Mouse (Mus musculus) heart, embryonic 13.5 days (tissue): Measurements from ENCODE around the gene Styx. TPM values are rescaled to one million over a fixed set of nuclear protein-coding genes. Genes with fewer than 3 reads are reported as not detected.
A peak's percentile ranks its signal among the peaks of the same experiment; 100 is the strongest.

Source experiments
- ATAC-seq: fragments of 200-750 bp; cut with Nextera tagmentation; 2 replicates; pipeline ENCODE4 v1.8.0; 2017; ENCODE audit warnings: moderate TSS enrichment; ENCODE audit not compliant: insufficient number of reproducible peaks, low FRiP score, low TSS enrichment; ENCODE audit errors: extremely low read depth
- H3K27ac ChIP-seq: fragments of 300-500 bp; sonication (generic); replicated peaks from 2 replicates; pipeline ENCODE4 v1.5.1; 2015; ENCODE audit warnings: moderate library complexity, mild to moderate bottlenecking, inconsistent platforms
- H3K27me3 ChIP-seq: fragments of 300-500 bp; sonication (generic); replicated peaks from 2 replicates; pipeline ENCODE4 v1.6.1; 2015; ENCODE audit warnings: mild to moderate bottlenecking, inconsistent platforms
- H3K36me3 ChIP-seq: fragments of 300-500 bp; sonication (generic); 2 replicates; pipeline ENCODE4 v1.6.1; 2015; ENCODE audit warnings: mild to moderate bottlenecking, inconsistent platforms
- H3K4me1 ChIP-seq: fragments of 300-500 bp; sonication (generic); 2 replicates; pipeline ENCODE4 v1.6.1; 2015; ENCODE audit warnings: inconsistent platforms
- H3K4me2 ChIP-seq: fragments of 300-500 bp; sonication (generic); 2 replicates; pipeline ENCODE4 v1.6.1; 2015; ENCODE audit warnings: inconsistent platforms, mild to moderate bottlenecking, moderate library complexity
- H3K4me3 ChIP-seq: fragments of 300-500 bp; sonication (generic); 2 replicates; pipeline ENCODE4 v1.5.1; 2015; ENCODE audit warnings: moderate library complexity, mild to moderate bottlenecking, inconsistent platforms
- H3K9ac ChIP-seq: fragments of 300-500 bp; sonication (generic); 2 replicates; pipeline ENCODE4 v1.6.1; 2015; ENCODE audit warnings: inconsistent platforms, mild to moderate bottlenecking, moderate library complexity
- H3K9me3 ChIP-seq: fragments of 300-500 bp; sonication (generic); 2 replicates; pipeline ENCODE4 v1.6.1; 2016; ENCODE audit warnings: inconsistent platforms
- WGBS: fragments of 180-500 bp; shearing (Covaris S2); methylation state at CpG from one replicate; pipeline ENCODE4 v1.1.7; 2015; ENCODE audit warnings: mixed read lengths; 5-methylcytosine and 5-hydroxymethylcytosine counted together
- polyA plus RNA-seq: library from polyadenylated mRNA; unstranded; fragments of >200 nt; fragmentation: Nextera tagmentation; extraction: Ambion mirVana; gene quantifications from 2 replicates; pipeline ENCODE4 v1.2.1, GENCODE M21; 2015

The Styx gene
- polyA plus RNA-seq, 1 experiment from 2014 or later, result 46.1 TPM

DNA sequence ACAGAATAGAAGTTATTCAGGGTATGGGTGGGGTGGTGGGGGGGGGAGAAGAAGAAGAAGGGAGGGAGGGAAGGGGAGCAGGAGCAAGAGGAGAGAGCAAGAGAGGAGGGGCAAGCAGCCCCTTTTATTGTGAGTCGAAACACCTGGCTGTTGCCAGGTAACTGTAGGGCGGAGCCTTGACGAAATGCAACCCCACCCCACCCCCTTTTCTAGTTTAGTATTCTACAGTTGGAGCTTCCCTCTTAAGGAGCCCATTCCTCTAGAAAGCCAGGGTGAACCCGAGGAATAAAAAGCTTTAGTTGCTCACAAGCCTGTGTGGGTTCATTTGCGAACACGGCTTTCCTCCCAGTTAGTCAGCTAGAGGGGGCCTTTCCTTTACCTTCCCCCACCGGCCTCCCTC is 94.0 kb downstream of the Styx start:
- Histone ChIP-seq H3K27me3 (no peaks in the 10 kb centered on the region), H3K4me2 (no peak overlapping the region), H3K4me1 (peaks cover 21% of the 10 kb centered on the region), H3K27ac (0 out of 2 replicates have a peak overlapping the region, but pooled peaks have one; percentile 32), H3K4me3 (no peak overlapping the region), H3K36me3 (no peaks in the 10 kb centered on the region), H3K9me3 (no peaks in the 10 kb centered on the region), H3K9ac (peak overlapping the region; percentile 38; the same call in 1 of the 2 replicates)
- ATAC-seq, result no peak
- WGBS, result 66% methylated on average over 7 of the region's 7 CpGs

DNA sequence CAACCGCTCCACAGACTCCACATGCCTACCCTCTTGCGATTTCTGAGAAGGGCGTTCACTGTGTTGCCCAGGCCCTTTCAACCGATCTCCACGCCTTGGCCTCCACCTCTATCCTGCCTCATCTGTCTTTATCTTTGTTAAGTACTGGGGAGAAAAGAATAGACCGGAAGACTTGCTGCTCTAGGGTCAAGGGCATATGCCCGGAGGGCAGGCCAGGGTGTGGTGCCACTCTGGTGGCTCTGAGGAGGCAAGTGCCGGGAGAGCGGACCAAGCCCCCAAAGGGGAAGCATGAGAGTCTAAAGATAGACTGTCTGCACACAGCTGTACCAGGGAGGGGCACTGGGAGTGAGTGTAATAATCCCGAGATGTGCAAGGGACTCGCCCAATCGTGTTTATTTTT is 94.6 kb downstream of the Styx start:
- Histone ChIP-seq H3K4me3 (no peak overlapping the region), H3K9me3 (no peaks in the 10 kb centered on the region), H3K27me3 (no peaks in the 10 kb centered on the region), H3K4me2 (peak overlapping the region; percentile 41), H3K36me3 (no peaks in the 10 kb centered on the region), H3K27ac (peak overlapping the region; percentile 32; the same call in 1 of the 2 replicates), H3K9ac (peak overlapping the region; percentile 38), H3K4me1 (peaks cover 21% of the 10 kb centered on the region)
- 26% methylated on average over 12 of the region's 12 CpGs for WGBS
- no peak; the same call in 1 of the 2 replicates for ATAC-seq

DNA sequence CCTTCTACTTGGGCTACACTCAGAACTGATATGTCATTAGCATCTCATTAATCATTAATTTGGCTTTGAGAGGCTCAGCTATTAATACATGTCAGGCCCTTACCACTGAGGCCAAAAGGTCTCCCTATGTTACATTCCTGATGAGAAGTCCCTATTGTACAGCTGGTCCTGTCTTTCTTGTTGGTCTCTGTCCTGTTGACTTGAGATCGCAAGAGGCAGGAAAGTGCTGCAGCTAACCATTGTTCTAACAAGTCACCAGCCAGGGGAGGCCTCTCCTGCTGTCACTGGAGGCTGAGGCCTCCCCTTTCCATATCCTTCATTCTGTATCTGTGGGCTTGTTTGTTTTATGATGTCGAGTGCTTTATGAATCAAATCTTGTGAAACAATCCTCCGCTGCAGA is 95.9 kb downstream of the Styx start:
- H3K4me1 ChIP-seq, result peaks cover 33% of the 10 kb centered on the region
- H3K4me3 ChIP-seq, result no peak overlapping the region
- no peaks in the 10 kb centered on the region for H3K9me3 ChIP-seq
- no peak for ATAC-seq
- H3K9ac ChIP-seq, result 0 out of 2 replicates have a peak overlapping the region, but pooled peaks have one; percentile 10
- WGBS, result 69% methylated on average over 3 of the region's 3 CpGs
- no peak overlapping the region for H3K4me2 ChIP-seq
- H3K36me3 ChIP-seq, result no peaks in the 10 kb centered on the region
- no peak overlapping the region for H3K27ac ChIP-seq
- no peaks in the 10 kb centered on the region for H3K27me3 ChIP-seq

DNA sequence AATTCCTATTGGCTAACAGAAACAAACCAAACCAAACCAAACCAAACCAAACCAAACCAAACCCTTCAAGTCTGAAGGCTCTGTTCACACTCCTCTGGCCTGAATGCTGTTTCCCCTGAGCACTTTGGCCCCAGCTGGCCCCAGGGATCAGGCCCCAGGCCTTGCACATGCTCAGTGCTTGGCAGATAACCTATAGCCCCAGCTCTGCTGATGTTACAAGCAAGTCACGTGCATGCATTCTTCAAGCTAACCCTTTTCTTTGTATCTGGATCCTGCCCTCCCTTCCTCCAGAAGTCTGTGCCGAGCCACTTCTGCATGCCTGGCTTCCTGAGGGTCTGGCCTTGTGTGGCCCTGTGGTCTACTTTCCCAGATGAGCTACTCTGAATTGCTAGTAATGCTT is 100.2 kb downstream of the Styx start:
- H3K4me1 ChIP-seq, result peaks cover 54% of the 10 kb centered on the region
- H3K4me2 ChIP-seq, result no peak overlapping the region
- H3K27ac ChIP-seq, result peak overlapping the region; percentile 33
- H3K9me3 ChIP-seq, result no peaks in the 10 kb centered on the region
- WGBS, result 9% methylated on average over 2 of the region's 2 CpGs
- H3K27me3 ChIP-seq, result no peaks in the 10 kb centered on the region
- ATAC-seq, result no peak
- H3K9ac ChIP-seq, result no peak overlapping the region
- peaks cover 4% of the 10 kb centered on the region; the same call in 1 of the 2 replicates for H3K36me3 ChIP-seq
- H3K4me3 ChIP-seq, result no peak overlapping the region

DNA sequence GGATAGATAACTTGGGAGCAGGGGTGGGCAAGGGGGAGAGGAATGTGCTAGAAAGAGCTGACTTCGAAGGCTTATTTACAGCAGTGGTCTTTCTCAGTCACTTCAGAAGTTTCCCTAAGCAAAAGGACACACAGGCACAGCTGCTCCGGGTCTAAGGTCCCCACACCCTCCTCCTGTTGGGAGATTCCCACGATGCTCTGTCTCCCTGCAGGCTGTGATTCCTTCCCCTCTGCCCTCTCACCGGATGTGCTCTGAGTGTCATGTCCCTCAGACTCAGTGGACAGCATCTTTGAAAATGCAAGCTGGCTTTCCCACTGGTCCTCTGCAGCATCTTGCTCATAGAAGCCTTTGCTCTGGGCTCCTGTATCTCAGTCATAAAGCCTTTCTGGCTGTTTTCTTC is 101.3 kb downstream of the Styx start:
- H3K9ac ChIP-seq, result no peak overlapping the region
- peak overlapping the region; percentile 88 for H3K27ac ChIP-seq
- no peaks in the 10 kb centered on the region for H3K9me3 ChIP-seq
- ATAC-seq, result no peak
- peaks cover 4% of the 10 kb centered on the region; the same call in 1 of the 2 replicates for H3K36me3 ChIP-seq
- WGBS, result 32% methylated on average over 4 of the region's 4 CpGs
- H3K27me3 ChIP-seq, result no peaks in the 10 kb centered on the region
- H3K4me3 ChIP-seq, result no peak overlapping the region
- H3K4me1 ChIP-seq, result peaks cover 62% of the 10 kb centered on the region
- no peak overlapping the region for H3K4me2 ChIP-seq

DNA sequence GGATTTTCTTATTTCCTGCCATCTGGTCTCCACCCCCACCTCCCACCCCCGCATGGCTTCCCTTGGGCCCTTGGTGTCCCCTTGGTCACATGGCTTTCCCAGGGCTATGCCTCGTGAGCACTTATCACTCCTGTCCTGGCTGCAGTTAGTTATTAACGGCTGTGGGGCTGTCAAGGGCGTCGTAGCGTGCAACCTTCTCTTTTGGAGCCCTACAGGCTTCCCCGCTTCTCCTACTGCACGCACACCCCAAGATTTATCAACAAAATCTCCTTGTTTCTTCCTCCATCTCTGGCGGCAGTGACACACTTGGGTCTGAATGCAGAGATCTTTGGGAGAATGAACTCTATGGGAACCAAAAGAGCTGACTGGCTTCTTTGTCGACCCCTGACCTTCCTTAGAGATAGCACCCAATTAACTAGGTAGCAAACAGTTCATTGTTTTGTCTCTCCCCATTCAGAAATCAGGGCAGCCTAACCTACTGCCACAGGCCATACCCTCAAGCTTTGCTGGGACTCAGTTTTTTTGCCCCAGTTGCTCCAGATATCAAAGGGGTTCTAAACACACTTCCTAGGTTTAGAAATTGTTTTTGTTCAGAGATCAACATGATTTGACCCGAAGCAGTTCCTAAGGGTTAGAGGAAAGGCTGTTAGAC is 102.1 kb downstream of the Styx start:
- Histone ChIP-seq H3K9ac (peak overlapping the region; percentile 68; the same call in 1 of the 2 replicates), H3K4me3 (no peak overlapping the region), H3K9me3 (no peaks in the 10 kb centered on the region), H3K4me2 (peak overlapping the region; percentile 42), H3K27ac (peak overlapping the region; percentile 88), H3K4me1 (peaks cover 70% of the 10 kb centered on the region), H3K27me3 (no peaks in the 10 kb centered on the region), H3K36me3 (peaks cover 12% of the 10 kb centered on the region)
- WGBS, result 10% methylated on average over 11 of the region's 11 CpGs
- ATAC-seq, result peak; percentile 19; the same call in 1 of the 2 replicates

DNA sequence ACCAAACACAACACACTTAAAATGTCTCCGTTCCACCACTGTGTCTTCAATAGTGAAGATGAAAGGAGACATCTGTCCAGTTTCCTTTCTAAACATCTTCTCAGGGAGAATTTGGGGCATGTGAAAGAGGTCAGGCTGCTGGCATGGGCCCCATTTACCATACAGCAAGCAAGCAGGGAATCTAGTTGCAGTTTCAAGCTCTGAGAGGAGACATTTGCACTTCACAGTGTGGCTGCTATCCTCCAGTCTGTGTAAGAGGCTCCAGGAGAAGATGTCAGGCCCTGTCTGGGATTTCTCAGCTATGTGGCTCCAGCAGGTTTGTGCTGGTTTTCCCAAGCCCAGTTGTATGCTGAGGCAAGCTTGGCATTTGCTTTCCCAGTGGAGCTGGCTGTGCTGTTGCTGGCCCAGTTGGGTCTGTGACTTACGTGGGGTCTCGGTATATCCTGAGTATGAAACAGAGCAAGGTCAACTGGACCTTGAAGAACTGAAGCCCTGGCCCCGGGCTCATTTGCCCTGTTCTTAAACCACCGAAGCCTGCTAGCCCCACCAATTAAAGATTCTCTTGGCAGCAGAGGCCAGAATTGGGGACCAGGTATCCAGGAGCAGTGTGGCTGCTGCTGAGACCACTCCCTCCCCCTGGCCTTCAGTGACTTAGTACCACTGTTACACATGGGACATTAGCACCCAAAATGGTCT is 102.8 kb downstream of the Styx start:
- Histone ChIP-seq H3K36me3 (peaks cover 19% of the 10 kb centered on the region), H3K9me3 (no peaks in the 10 kb centered on the region), H3K4me3 (no peak overlapping the region), H3K4me1 (peaks cover 70% of the 10 kb centered on the region), H3K27ac (peak overlapping the region; percentile 88), H3K4me2 (no peak overlapping the region), H3K27me3 (no peaks in the 10 kb centered on the region), H3K9ac (peak overlapping the region; percentile 68)
- 57% methylated on average over 5 of the region's 5 CpGs for WGBS
- no peak for ATAC-seq

DNA sequence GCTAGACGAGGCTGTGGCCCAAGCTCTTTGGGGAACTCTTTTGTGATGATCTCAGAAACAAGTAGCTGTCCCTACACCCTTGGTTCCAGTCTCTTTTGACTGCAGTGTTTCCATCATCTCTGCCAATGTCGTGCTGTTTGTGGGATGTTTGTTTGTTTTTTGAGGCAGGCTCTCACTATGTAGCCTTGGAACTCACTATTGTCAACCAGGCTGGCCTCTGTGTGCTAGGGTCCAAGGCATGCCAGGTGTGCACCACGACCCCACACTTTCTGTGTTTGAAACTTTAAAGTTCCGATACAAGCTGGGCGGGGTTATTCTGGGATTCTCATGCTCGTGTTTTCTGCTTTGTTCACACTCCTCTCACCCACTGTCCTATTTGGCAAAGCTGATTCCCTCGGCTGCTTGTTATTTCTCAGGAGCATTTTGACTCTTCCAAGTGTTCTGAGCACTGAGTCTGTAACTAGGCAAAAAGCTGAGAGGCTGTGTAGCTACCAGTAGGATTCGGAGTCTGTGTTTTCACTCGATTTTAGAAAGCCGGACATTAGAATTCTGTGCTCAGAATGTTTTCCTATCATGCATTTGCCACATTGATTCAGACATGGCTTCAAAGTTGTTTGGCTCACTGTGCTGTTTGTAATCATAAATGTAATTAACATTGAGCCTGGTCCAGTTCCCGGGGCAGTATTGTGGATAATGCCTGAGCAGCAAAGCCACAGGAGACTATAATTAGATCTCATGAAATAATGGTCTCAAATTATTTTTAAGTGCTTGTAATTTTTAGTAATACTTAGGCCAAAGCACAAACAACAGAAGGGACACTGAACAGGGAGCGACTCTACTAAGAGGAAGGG is 105.0 kb downstream of the Styx start:
- ATAC-seq, result no peak
- no peak overlapping the region for H3K4me2 ChIP-seq
- H3K4me3 ChIP-seq, result no peak overlapping the region
- H3K27ac ChIP-seq, result peak overlapping the region; percentile 82
- 47% methylated on average over 12 of the region's 12 CpGs for WGBS
- peak overlapping the region; percentile 20; the same call in 1 of the 2 replicates for H3K9ac ChIP-seq
- peaks cover 66% of the 10 kb centered on the region for H3K4me1 ChIP-seq
- no peaks in the 10 kb centered on the region for H3K27me3 ChIP-seq
- peaks cover 39% of the 10 kb centered on the region for H3K36me3 ChIP-seq
- no peaks in the 10 kb centered on the region for H3K9me3 ChIP-seq

DNA sequence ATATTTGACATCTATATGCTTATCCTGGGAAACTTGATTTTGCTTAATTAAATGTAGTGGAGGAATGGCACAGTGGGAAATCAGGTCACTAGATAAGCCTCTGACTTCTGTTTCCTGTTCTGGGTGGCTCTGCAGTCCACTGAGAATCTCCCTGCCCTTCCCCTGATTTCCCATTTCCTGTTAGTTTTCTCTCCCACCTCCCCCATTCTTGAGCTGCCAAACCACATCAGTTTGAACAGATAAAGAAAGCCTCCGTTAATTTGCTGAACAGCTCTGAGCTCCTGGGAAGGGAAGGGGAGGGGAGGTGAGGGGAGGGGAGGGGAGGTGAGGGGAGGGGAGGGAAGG is 105.6 kb downstream of the Styx start:
- WGBS, result no CpG with 5 or more reads among the region's 1 CpGs
- peak overlapping the region; percentile 20; the same call in 1 of the 2 replicates for H3K9ac ChIP-seq
- peak overlapping the region; percentile 82 for H3K27ac ChIP-seq
- H3K9me3 ChIP-seq, result no peaks in the 10 kb centered on the region
- no peak for ATAC-seq
- H3K4me1 ChIP-seq, result peaks cover 61% of the 10 kb centered on the region
- no peak overlapping the region for H3K4me2 ChIP-seq
- H3K4me3 ChIP-seq, result no peak overlapping the region
- H3K27me3 ChIP-seq, result no peaks in the 10 kb centered on the region
- peaks cover 45% of the 10 kb centered on the region for H3K36me3 ChIP-seq

DNA sequence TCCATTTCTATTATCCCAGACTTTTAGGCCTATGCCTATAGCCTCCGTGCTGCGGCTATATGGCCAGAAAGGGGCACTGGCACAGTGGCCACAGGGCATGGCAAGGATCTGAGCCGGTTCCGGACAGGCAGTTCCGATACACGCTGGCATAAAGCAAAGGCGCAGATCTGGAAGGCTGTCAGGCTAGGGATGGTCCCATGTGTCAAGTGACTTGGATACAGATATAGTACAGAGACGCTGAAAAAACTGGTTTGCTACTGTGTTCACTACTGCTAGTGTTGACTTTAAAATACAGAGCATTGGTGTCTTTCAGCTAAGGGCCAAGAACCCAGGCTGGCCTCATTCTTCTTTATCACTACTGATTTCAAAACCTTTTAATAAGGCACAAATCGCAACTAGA is 106.1 kb downstream of the Styx start:
- WGBS, result 53% methylated on average over 9 of the region's 9 CpGs
- ATAC-seq, result no peak

DNA sequence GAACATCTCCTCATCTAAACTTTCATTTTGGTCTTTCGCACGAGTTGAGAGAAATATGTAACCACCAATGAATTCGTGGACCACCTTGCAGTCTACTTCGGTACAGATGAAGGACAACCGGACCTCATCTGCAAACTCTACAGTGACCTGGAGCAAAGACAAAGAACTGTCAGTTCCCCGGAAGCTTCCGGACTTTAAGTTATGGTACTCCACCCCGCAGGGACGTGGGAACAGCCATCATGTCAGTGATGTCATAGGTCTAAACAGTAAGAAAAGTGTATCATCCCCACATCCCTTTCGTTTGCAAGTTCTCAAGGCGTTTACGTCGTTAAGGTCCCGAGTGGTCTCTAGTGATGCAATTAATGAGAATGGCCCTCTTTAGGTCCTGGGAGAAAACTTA is 109.0 kb downstream of the Styx start:
- H3K4me2 ChIP-seq, result no peak overlapping the region
- H3K9me3 ChIP-seq, result no peaks in the 10 kb centered on the region
- no peak overlapping the region for H3K4me3 ChIP-seq
- 90% methylated on average over 14 of the region's 14 CpGs for WGBS
- peaks cover 75% of the 10 kb centered on the region for H3K36me3 ChIP-seq
- no peak overlapping the region for H3K27ac ChIP-seq
- H3K4me1 ChIP-seq, result peaks cover 53% of the 10 kb centered on the region
- no peak overlapping the region for H3K9ac ChIP-seq
- ATAC-seq, result no peak
- no peaks in the 10 kb centered on the region for H3K27me3 ChIP-seq

More for the DNA sequence above, 106.1 kb downstream of the Styx start:
- H3K9me3 ChIP-seq, result no peaks in the 10 kb centered on the region
- peaks cover 51% of the 10 kb centered on the region for H3K36me3 ChIP-seq
- H3K27me3 ChIP-seq, result no peaks in the 10 kb centered on the region
- H3K4me1 ChIP-seq, result peaks cover 56% of the 10 kb centered on the region
- H3K9ac ChIP-seq, result no peak overlapping the region; the same call in 1 of the 2 replicates
- H3K4me2 ChIP-seq, result no peak overlapping the region
- no peak overlapping the region for H3K4me3 ChIP-seq
- peak overlapping the region; percentile 86 for H3K27ac ChIP-seq
